Mouse (Mus musculus) natural killer cell, adult 2 months (primary cell): ENCODE results near the gene Gtf2a2.

Experiments used
- DNase-seq, 2 experiments: peaks; one replicate each; pipeline ENCODE4 v3.0.0; 2022; ENCODE audit warnings: low spot score in 2 of 2

The Gtf2a2 gene

DNA sequence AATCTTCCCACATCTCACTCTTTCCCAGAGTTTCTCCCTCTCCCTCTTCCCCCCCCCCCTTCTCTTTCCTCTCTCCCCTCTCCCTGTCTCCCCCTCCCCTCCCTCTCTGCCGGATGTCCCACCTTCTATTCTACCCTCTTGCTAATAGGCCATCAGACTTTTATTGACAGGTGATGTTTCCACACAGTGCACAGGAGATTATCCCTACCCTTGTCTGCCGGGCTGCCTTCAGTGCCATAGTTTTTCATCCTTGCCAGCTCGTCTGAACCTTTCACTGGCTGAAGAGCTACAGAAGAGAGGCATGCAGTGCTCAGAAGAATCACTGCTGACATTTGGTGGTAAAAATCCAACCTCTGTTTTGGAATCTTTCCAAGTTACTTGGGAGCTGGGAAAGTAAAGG lies 41.1 kb downstream of the Gtf2a2 start:
- DNase-seq = no peak

DNA sequence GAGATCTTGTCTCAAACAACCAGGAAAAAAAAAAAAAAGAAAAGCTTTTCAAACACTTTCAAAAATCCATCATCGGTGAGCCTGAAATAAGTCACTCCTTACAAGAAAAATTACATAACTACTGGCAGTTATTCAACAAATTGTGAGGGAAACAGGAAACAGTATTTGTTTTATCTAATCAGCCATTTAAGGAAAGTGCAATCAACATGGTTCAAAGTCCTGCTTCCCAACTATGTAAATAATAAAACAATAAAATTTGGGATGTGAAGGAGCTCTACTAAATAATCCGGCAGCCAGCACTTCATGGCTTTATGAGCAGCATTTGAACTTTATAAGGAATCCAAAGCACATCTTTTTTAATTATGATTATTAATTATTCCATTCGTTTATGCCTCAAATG lies 49.7 kb downstream of the Gtf2a2 start:
- no peak for DNase-seq

DNA sequence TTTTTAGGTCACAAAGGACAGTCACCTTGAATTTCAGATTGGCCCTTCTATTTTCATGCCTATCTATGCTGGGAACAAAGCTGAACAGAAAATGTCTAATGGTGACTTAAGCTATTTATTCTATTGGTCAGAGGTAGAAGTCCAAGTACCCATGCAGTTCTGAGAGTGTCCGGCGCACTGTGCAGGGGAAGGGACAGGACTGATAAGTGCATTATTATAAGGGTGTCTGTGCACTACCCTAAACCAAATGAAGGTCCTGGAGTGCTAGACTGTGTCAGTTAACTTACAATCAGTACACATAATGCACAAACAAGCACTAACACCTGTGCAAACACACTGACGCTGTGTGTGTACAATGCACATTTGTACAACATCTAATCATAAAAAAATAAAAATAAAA lies 55.1 kb downstream of the Gtf2a2 start:
- DNase-seq = no peak

DNA sequence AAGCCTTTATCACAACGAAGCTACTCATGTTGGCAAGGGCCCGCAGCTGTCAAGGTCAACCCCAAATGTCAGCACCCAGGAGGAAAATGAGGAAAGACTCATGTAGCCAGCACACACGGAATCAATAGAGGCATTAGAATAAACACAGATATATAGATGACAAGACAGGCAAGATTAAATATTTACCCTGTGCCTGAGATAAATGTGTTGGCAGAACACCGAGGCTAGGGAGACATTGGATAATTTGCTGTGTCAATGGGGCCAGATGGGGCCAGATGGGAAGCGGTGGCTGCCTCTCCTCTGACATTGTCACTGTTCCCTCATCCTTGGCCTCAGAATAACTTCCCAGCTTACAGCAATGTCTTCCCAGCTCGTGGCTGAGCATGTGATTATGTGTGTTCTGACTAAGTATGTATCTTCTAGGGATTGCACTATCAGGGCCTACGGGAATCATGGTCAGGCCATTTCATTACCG lies 57.6 kb downstream of the Gtf2a2 start:
- no peak for DNase-seq

DNA sequence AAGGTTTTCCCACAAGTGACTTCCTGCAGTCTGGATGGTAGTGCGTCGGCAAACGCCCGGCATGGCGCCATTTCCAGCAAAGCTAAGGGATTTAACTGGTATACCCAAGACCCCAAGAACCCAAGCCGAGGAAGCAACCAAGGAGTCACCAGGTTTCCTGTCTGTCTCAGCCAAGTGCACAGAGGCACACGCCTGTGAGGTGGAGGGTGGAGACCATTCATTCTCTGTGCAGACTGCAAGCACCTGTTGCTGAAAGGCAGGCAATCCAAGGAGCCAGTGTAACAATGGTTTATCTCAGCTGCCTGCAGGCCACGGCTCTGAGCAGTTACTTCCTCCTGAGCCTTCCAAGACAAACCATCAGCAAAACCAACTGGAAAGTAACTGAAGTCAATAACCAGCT lies 60.0 kb downstream of the Gtf2a2 start:
- no peak for DNase-seq
